Comparison of ENCODE assay signal across 8 mouse cellular contexts in the genomic region with DNA sequence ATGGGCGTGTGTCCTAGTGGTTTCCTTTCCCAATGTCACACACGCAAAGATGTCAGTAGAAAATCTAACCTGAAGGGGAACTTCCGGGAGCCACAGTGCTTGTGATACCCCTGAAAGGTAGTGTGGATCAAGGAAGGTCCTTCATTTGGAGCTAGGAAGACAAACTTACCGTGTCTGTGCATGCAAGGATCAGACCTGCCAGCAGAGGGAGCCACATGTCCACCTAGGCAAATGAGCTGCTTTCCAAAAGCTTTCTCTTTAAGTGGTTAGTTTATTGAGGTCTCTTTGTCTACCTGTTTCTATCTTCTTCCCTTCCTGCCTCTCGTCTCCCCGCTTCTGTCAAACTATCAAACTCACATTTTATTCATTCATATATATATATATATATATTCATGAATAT. TPM values are rescaled to one million over a fixed set of nuclear protein-coding genes. Genes with fewer than 3 reads are reported as not detected.
A peak's percentile ranks its signal among the peaks of the same experiment; 100 is the strongest.
DNase-seq lines count a peak whose midpoint lies in the region; ATAC-seq and TF ChIP-seq lines count a peak whose summit lies in the region.
"Had no signal": no experiment of that assay in that cellular context is flagged by ENCODE, and none has a peak within 500 bp of the region (broad histone marks: within the 10 kb centered on the region; RNA-seq: fewer than 3 reads in every experiment).

No protein-coding gene starts in this region.

- H3K27me3 ChIP-seq in E14TG2a.4 (ENCODE audit: insufficient read depth, low read length), result no peaks in the 10 kb centered on the region
- no peaks in the 10 kb centered on the region for H3K27me3 ChIP-seq in lung, postnatal 0 days (replicated peaks; ENCODE audit: insufficient read depth, low read length)
- H3K27me3 ChIP-seq: neural tube, embryonic 12.5 days had no signal

- TF ChIP-seq EP300 in lung, postnatal 0 days (IDR thresholded peaks at IDR 0.05), result no peak

- no peak overlapping the region for H3K27ac ChIP-seq in lung, postnatal 0 days (ENCODE audit: low read length)
- H3K27ac ChIP-seq: neural tube, embryonic 12.5 days had no signal

- no peak overlapping the region for H3K9ac ChIP-seq in lung, postnatal 0 days (replicated peaks; ENCODE audit: low read depth)
- H3K9ac ChIP-seq: neural tube, embryonic 12.5 days had no signal

- ATAC-seq in lung, postnatal 0 days, result no peak

- no peak overlapping the region for H3K4me3 ChIP-seq in E14TG2a.4 (replicated peaks; ENCODE audit: low read length)
- H3K4me3 ChIP-seq in lung, postnatal 0 days (ENCODE audit: low read depth, low read length), result no peak overlapping the region
- H3K4me3 ChIP-seq: neural tube, embryonic 12.5 days had no signal

- peaks cover 10% of the 10 kb centered on the region for H3K36me3 ChIP-seq in E14TG2a.4 (ENCODE audit: insufficient read depth, low read length)
- H3K36me3 ChIP-seq in lung, postnatal 0 days (ENCODE audit: insufficient read depth, low read length), result no peaks in the 10 kb centered on the region

- peaks cover 10% of the 10 kb centered on the region for H3K4me1 ChIP-seq in E14TG2a.4 (replicated peaks; ENCODE audit: low read depth, low read length)
- peaks cover 3% of the 10 kb centered on the region; the same call in 1 of the 2 replicates for H3K4me1 ChIP-seq in lung, postnatal 0 days (ENCODE audit: insufficient read depth, low read depth, low read length)
- H3K4me1 ChIP-seq: neural tube, embryonic 12.5 days had no signal

- 13% methylated on average over 6 of the region's 6 CpGs for WGBS in lung, postnatal 0 days

- H3K4me2 ChIP-seq in lung, postnatal 0 days (replicated peaks; ENCODE audit: low read depth, low read length), result no peak overlapping the region
- H3K4me2 ChIP-seq: neural tube, embryonic 12.5 days had no signal

- no peaks in the 10 kb centered on the region for H3K9me3 ChIP-seq in E14TG2a.4 (ENCODE audit: low read length)
- H3K9me3 ChIP-seq in lung, postnatal 0 days (ENCODE audit: low read length), result no peaks in the 10 kb centered on the region
- H3K9me3 ChIP-seq: neural tube, embryonic 12.5 days had no signal

- peak; percentile 70 for TF ChIP-seq CTCF in E14TG2a.4 (conservative IDR thresholded peaks at IDR 0.05; ENCODE audit: low read length)
- TF ChIP-seq CTCF in lung, postnatal 0 days (IDR thresholded peaks at IDR 0.05), result peak; percentile 98

- peak; percentile 74 for DNase-seq in T-cell, adult 2 months (ENCODE audit: low spot score)
- peak; percentile 79 to 84 for DNase-seq in cerebellum, postnatal 36 days
- peak; percentile 58 to 79 for DNase-seq in gastrocnemius, postnatal 4 days (ENCODE audit: low spot score in 2 of 2)
- peak; percentile 57 to 91 for DNase-seq in layer of hippocampus, adult 8-10 months (ENCODE audit: low spot score in 2 of 2)
- DNase-seq in lung, postnatal 0 days (ENCODE audit: low spot score), result peak; percentile 90
- peak; percentile 80 for DNase-seq in skeletal muscle tissue, adult 2 months (ENCODE audit: low read depth, low spot score)

RNA-seq across cellular contexts. Expression of gene Rac1, which starts 40.0 kb away (rescaled TPM):
- total RNA-seq in gastrocnemius, postnatal 4 days (2021), result 100 to 1,000 TPM; 284 to 299 TPM
- 100 to 1,000 TPM; 399 to 419 (median 408) TPM for total RNA-seq in layer of hippocampus, adult 8-10 months (2022)
- 439 and 450 TPM in 2 replicates for polyA plus RNA-seq in lung, postnatal 0 days (2015; fragmentation: Nextera tagmentation; extraction: Ambion mirVana)

RNA-seq across cellular contexts. Expression of gene Cyth3, which starts 54.4 kb away (rescaled TPM):
- 10 to 100 TPM; 50.2 to 67.5 TPM for total RNA-seq in gastrocnemius, postnatal 4 days (2021)
- 10 to 100 TPM; 37.1 to 44.8 (median 39.0) TPM for total RNA-seq in layer of hippocampus, adult 8-10 months (2022)
- 87.3 and 96.6 TPM in 2 replicates for polyA plus RNA-seq in lung, postnatal 0 days (2015; fragmentation: Nextera tagmentation; extraction: Ambion mirVana)
